Mouse (Mus musculus): ENCODE data around the gene Usp31.

The Usp31 gene

DNA sequence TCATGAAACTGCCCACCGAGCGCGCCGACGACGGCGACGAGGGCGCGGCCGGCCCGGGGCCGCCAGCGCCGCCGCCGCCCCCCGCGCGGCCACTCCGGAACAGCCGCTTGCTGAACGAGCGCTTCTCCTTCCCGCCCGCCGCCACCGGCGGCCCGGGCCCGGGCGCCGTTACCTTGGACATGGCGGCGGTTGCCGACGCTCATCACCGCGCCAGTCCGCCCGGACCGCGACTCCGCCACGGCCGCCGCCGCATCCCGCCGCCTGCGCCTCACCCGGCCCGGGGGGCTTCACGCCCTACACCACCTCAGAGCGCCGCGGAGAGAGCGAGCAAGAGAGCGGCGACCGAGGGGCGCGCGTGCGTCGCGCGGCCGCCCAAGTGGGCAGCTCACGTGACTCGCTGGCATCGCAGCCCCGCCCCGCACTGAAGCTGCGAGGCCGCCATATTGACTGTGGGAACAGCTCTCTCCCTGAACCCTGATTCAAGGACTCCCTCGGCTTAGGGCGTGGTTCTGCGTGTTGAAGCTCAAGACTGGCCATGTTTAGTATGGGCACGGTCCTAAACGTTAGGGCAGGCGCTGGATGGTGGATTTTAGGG, at the start of gene Usp31:
Usp31 (minus strand) TSS at position 181 of the 595 bp plus-strand sequence.
- peak; percentile 100 for DNase-seq (ENCODE audit: low spot score)

DNA sequence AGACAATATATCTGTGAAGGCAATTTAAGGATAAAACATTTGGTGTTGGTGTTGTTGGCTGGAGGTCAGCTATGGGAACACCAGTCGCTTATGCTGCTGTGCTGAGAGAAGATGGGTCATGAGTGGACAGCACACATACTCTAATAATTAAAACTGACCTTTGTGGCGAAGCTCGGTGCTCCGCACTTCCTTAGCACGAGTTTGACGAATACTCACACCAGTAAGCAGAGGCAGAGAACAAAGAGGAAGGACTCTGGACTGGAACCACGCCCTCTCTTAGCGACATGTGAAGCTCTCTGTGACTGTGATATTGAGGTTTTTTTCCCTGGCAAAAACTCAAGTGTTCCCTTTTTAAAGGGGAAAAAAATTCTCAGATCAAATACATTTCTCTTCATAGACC, 47.7 kb upstream of the Usp31 start:
- no peak for DNase-seq (ENCODE audit: low spot score)

- DNase-seq (ENCODE audit: low spot score) = no peak
Measured at GRCm38 (mm10) chr7:121750244-121750643, 43.2 kb upstream of the Usp31 start.

GRCm38 (mm10) chr7:121737511-121738415, 30.7 kb upstream of the Usp31 start:
- no peak for DNase-seq (ENCODE audit: low spot score)

DNA sequence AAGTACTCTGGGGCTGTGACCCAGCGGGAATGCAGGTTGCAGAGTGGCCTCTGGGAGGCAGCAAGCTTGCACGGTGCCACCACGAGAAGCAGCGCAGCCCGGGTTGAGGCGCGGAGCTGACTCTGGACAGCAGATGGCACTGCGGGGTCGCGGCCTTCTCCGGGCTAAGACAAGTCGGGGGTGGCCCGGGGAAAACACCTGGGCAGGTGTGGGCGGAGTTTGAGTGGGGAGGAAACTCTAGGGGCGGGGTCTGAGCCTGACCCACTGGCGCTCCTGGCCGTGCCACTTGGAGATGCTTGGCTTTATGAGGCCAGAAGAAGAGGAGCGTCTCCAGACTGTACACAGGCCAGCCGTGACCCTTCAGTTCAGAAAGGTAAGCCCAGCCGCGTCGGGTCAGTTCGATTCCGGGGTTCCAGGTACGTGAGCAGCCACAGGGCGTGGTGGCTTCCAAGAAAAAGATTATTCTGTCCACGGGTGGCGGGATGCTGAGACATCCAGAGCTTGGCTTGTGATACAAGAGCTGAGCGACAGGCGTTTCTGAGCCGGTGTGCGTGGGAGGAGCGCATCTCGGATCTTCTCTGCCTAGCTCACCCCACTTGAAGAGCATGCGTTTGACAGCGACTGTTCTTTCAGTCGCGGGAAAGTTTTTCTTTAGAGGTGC, 27.2 kb upstream of the Usp31 start, which contains the start of gene Scnn1g:
Scnn1g (plus strand) TSS at position 309 of the 661 bp plus-strand sequence.
- DNase-seq (ENCODE audit: low spot score) = peak; percentile 90

DNA sequence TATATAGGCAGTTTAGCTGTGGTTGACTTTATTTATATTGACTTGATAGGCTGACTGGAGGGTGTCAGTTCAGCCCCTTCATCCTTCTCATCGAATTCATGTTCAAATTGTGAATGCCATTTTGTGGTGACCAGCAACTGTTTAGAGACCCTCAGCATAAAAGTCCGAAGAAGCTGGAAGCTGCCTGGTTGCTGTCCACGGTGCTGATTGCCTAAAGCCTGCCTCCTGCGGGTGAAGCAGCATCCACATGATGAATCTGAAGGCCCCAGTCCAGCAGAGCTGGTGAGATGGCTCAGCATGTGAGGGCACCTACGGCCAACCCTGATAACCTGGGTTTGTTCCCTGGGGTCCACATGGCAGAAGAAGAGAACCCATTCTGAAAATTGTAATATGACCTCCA, 23.2 kb upstream of the Usp31 start:
- DNase-seq (ENCODE audit: low spot score) = peak; percentile 77

- DNase-seq (ENCODE audit: low spot score) = no peak
Measured at GRCm38 (mm10) chr7:121717031-121717430, 10.0 kb upstream of the Usp31 start.

- no peak for DNase-seq (ENCODE audit: low spot score)
Measured at GRCm38 (mm10) chr7:121711171-121711570, 4.1 kb upstream of the Usp31 start.

GRCm38 (mm10) chr7:121706411-121707072, 511 bp downstream of the Usp31 start:
- peak; percentile 39 for DNase-seq (ENCODE audit: low spot score)

DNA sequence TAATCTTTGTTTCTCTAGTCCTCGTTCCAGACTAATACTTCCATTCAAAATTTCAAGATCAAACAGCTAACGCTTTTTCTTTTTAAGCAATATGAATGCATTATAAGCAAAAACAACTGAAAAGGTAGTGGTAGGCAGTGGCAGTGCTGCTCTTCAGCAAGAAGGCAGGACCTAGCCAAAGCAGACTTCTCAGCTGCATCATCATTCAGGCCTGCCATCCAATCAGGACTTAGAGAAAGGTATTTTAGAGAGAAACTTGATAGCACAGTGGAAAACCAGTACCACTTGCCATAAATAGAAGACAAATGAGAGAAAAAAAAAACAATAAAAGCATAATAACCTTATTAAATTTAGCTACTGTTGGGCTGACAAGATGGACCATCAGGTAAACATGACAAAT, 2.0 kb downstream of the Usp31 start:
- peak; percentile 51 for DNase-seq (ENCODE audit: low spot score)

DNA sequence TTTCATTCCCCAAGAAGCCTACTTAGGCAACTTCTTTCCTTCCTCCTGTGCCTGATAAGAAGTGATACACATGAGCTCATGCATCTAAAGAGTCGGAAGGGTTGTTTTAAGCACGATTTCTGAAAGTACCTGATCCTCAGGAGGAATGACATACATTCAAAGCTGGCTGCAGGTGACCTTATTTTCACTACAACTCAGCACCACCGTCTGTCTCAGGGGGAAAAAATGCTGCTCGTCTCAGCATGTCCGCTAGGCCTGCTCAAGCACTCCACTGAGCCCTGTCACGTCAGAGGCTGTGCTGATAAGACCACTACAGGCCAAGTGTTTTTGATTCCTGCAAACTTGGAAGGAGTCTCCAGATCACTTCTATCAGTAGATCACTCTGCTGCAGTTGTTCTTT, 5.1 kb downstream of the Usp31 start:
- DNase-seq (ENCODE audit: low spot score) = no peak

- no peak for DNase-seq (ENCODE audit: low spot score)
Measured at GRCm38 (mm10) chr7:121700480-121700879, 6.6 kb downstream of the Usp31 start.

DNA sequence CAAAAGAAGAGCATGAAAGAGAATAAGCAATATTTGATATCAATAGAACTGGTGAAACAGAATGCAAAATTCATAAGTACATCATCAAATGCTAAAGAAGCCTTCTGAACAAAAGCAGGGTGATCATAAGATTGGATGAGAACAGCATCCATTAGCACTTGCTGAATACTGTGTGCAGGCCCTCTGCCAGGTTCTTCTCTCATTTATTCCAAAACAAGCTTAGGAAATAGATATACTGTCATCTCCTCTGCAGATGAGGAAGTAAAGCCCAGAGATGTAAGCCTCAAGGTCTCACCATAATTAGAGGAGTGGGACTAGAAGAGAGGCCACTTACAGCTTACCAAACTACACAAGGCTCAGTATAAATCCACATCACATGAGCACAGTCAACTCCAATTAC, 7.8 kb downstream of the Usp31 start:
- DNase-seq (ENCODE audit: low spot score) = no peak

DNA sequence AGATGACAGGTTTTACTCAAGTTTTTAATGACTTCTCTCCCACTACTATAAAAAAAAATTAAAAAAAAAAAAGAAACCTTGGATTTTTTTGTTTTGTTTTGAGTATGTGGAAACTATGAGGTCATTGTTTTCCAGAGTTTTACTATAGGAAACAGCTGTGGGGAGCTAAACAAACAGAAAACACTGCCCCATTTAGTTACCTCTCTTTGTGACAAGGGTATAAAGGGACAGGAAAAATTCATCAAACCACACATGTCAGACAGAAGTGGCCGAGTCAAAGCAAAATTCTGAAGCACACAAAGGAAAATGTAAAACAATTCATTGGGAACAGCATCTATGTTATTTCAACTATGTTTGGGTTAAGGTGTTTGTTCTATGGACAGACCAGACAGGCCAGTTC, 9.5 kb downstream of the Usp31 start:
- no peak for DNase-seq (ENCODE audit: low spot score)

- no peak for DNase-seq (ENCODE audit: low spot score)
Measured at GRCm38 (mm10) chr7:121697170-121697569, 9.9 kb downstream of the Usp31 start.

- DNase-seq (ENCODE audit: low spot score) = no peak
Measured at GRCm38 (mm10) chr7:121691803-121692202, 15.2 kb downstream of the Usp31 start.

DNA sequence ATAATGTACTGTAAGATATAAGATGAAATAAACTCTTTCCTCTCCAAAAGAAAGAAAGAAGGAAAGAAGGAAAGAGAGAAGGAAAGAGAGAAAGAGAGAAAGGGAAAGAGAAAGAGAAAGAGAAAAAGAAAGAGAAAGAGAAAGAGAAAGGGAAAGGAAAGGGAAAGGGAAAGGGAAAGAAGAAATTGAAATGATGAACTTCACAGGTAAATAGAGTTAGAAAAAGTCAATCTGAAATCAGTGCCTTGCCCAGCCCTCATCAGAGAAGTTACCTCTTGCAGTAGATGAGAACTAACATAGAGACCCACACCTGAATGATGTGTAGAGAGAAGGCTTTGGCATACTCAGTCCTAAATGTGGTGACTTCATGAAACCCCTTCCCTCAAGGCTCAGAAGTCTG, 17.7 kb downstream of the Usp31 start:
- DNase-seq (ENCODE audit: low spot score) = no peak

- DNase-seq (ENCODE audit: low spot score) = no peak
Measured at GRCm38 (mm10) chr7:121685140-121685984, 21.7 kb downstream of the Usp31 start.

- no peak for DNase-seq (ENCODE audit: low spot score)
Measured at GRCm38 (mm10) chr7:121681191-121681590, 25.9 kb downstream of the Usp31 start.

- no peak for DNase-seq (ENCODE audit: low spot score)
Measured at GRCm38 (mm10) chr7:121677105-121677753, 29.8 kb downstream of the Usp31 start.

DNA sequence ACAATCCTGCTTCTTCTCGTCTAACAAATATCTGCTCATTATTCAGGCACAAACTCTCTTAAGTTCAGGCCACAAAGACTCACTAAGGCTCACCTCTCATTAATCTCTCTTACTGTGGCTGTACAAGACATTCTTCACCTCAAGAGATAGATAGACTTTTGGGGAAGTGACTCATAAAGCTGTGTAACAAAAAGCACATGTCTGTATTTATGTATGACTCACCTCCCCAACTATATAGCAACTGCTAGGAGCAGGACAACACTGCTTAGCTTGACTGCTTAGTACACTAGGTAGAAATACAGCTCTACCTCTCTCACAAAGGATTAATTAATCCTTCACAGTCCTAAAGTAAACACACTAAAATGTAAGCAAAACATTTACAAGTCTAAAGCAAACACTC, 46.3 kb downstream of the Usp31 start:
- no peak for DNase-seq (ENCODE audit: low spot score)
